Mouse (Mus musculus): Measurements from ENCODE around the gene Myo1c.

DNA sequence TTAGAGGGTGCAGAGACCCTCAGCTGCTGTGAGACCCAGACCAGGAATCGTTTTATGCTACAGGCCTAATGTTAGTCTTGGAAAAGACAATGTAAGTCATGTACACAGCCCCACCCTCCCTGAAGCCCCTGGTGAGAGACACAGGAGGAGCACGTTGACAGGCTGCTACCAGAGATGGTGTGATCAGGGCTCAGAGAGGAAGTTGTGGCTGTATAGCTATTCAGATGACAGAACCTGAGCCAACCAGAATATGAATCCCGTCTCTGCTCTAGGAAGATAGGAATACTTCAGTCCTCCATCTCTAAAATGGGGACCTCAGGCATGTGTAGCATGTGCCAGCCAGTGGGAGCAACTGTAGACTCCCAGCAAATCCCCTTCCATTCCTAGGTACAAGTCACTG, 18.3 kb downstream of the Myo1c start:
- TF ChIP-seq CTCF (IDR thresholded peaks at IDR 0.05; ENCODE audit: control insufficient read depth, insufficient read depth, insufficient read length) = no peak
- TF ChIP-seq MAX (IDR thresholded peaks at IDR 0.05) = no peak
- no peak for TF ChIP-seq FOSL1 (IDR thresholded peaks at IDR 0.05; ENCODE audit: insufficient read depth, low read length, poor library complexity, severe bottlenecking)
- no peak for TF ChIP-seq MYOD1 (IDR thresholded peaks at IDR 0.05; ENCODE audit: control insufficient read depth, insufficient read length, low read depth)
- TF ChIP-seq CEBPB (IDR thresholded peaks at IDR 0.05; ENCODE audit: low read depth) = no peak
- no peak for TF ChIP-seq MYOG (IDR thresholded peaks at IDR 0.05; ENCODE audit: control insufficient read depth, extremely low read depth, insufficient read length)

Measured in C2C12 (cell line).